Mouse (Mus musculus) megakaryocyte, embryonic 14.5 days (primary cell): Measurements from ENCODE around the gene Gm44973.
"Not testable (repeated sequence)": the region's sequence is repeated elsewhere in the genome, so short reads cannot be mapped to it uniquely, and the experiment has no call there.

Experiments
- FLI1 ChIP-seq: IDR thresholded peaks from 2 replicates; pipeline ENCODE4 v1.6.1; 2012; ENCODE audit warnings: low read length, inconsistent platforms, mixed read lengths
- GATA1 ChIP-seq: IDR thresholded peaks from 3 replicates; pipeline ENCODE4 v1.6.1; 2012; ENCODE audit warnings: mixed read lengths, low read length, inconsistent platforms, borderline replicate concordance

GRCm38 (mm10) chr7:5079365-5080009 is 64.2 kb downstream of the Gm44973 start:
- not testable (repeated sequence) for TF ChIP-seq FLI1, GATA1
